Mouse (Mus musculus): ENCODE data around the gene Anxa9. TPM values are rescaled to one million over a fixed set of nuclear protein-coding genes. Genes with fewer than 3 reads are reported as not detected.

The Anxa9 gene
- polyA plus RNA-seq, 1 experiment from 2014 or later, result 1.6 TPM

GRCm38 (mm10) chr3:95319701-95320625, 13.0 kb upstream of the Anxa9 start:
- Histone ChIP-seq H3K36me3 (peaks cover 45% of the 10 kb centered on the region), H3K4me2 (replicated peaks) (no peak overlapping the region), H3K4me3 (replicated peaks) (no peak overlapping the region), H3K27me3 (replicated peaks) (no peaks in the 10 kb centered on the region), H3K4me1 (replicated peaks) (peaks cover 25% of the 10 kb centered on the region), H3K9me3 (no peaks in the 10 kb centered on the region), H3K27ac (no peak overlapping the region), H3K9ac (no peak overlapping the region)
- no peak for ATAC-seq
- WGBS, result 72% methylated on average over 12 of the region's 12 CpGs

GRCm38 (mm10) chr3:95319110-95319509, 12.1 kb upstream of the Anxa9 start:
- Histone ChIP-seq H3K4me1 (replicated peaks) (peaks cover 29% of the 10 kb centered on the region), H3K9ac (no peak overlapping the region), H3K4me2 (replicated peaks) (0 out of 2 replicates have a peak overlapping the region, but pooled peaks have one; percentile 18), H3K27ac (no peak overlapping the region), H3K9me3 (no peaks in the 10 kb centered on the region), H3K4me3 (replicated peaks) (no peak overlapping the region), H3K36me3 (peaks cover 38% of the 10 kb centered on the region), H3K27me3 (replicated peaks) (no peaks in the 10 kb centered on the region)
- ATAC-seq, result no peak
- WGBS, result 61% methylated on average over 2 of the region's 2 CpGs

- peaks cover 29% of the 10 kb centered on the region for H3K4me1 ChIP-seq (replicated peaks)
- peak overlapping the region; percentile 58; the same call in 1 of the 2 replicates for H3K27ac ChIP-seq
- no peaks in the 10 kb centered on the region for H3K9me3 ChIP-seq
- no peaks in the 10 kb centered on the region for H3K27me3 ChIP-seq (replicated peaks)
- no peak overlapping the region for H3K9ac ChIP-seq
- H3K4me2 ChIP-seq (replicated peaks), result 0 out of 2 replicates have a peak overlapping the region, but pooled peaks have one; percentile 18
- peaks cover 32% of the 10 kb centered on the region for H3K36me3 ChIP-seq
- H3K4me3 ChIP-seq (replicated peaks), result no peak overlapping the region
- peak; percentile 57 for ATAC-seq
- 31% methylated on average over 6 of the region's 6 CpGs for WGBS
These were observed 11.6 kb upstream of the Anxa9 start for GRCm38 (mm10) chr3:95318548-95318947.

DNA sequence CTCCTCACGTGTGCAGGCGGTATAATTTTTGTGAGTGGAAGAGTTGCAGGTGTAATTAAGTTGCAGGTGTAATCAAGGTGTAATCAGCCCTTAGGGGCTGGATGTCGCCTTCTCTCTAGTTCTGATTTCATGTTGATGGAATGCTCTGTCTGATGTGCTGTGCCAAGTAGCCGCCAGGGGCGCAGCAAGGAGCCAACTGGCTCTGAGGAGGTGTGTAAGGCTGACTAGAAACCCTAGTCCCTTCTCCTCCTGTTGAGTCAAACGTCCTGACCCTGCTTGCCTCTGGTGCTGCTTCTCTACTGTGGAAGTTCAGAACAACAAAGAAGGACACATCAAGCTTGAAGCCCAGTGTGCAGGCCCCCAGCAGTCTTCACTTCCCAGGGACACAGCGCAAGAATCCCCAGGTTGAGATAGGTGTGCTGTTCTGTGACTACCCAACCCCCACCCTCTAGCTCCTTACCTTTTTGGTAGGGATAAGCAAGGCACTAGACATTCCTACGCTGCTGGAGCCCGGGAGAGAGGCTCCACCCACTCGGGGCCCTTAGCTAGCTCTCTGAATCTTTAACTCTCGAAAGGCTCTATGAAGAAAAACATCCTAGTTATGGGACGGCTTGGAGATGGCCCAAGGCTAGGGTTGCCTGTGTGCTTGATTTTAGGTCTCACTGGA, 10.6 kb upstream of the Anxa9 start:
- peak overlapping the region; percentile 28; the same call in 1 of the 2 replicates for H3K9ac ChIP-seq
- H3K9me3 ChIP-seq, result no peaks in the 10 kb centered on the region
- peaks cover 25% of the 10 kb centered on the region for H3K36me3 ChIP-seq
- peak; percentile 24; the same call in 1 of the 2 replicates for ATAC-seq
- H3K4me1 ChIP-seq (replicated peaks), result peaks cover 29% of the 10 kb centered on the region
- no peaks in the 10 kb centered on the region for H3K27me3 ChIP-seq (replicated peaks)
- 0 out of 2 replicates have a peak overlapping the region, but pooled peaks have one; percentile 9 for H3K4me3 ChIP-seq (replicated peaks)
- peak overlapping the region; percentile 36; the same call in 1 of the 2 replicates for H3K27ac ChIP-seq
- peak overlapping the region; percentile 43 for H3K4me2 ChIP-seq (replicated peaks)
- WGBS, result 16% methylated on average over 12 of the region's 12 CpGs

DNA sequence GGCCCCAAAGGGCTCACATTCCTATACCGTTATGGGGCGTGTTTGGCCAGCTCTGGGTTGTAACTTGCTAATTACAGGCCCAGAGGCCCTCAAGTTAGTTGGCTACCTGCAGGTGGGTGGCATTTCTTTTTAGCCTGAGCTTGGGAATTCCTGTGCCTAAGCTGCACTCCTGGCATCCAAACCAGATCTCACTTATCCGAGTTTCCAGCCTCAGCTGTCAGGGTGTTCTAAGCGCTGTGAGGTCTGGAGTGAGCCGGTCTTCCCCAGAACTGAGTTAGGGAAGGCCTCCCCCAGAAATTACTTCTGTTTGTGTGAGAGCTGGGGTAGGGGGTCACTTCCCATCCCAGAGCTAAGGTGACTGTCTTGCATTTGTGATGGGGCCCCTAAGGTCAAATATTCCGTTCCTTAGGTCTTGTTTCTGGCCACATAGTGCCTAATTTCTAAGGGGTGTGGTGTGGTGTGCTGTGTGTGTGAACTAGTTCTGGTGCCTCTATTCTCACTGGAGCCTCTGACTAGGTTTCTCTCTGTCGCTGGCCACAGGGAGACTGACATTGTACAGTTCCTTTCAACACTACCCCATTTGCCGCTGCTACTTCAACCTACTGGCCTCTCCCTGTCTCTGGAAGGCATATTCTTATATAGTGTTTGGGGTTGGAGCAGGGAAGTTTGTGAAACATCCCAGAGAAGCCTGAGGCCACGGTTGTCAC, 9.0 kb upstream of the Anxa9 start:
- Histone ChIP-seq H3K4me2 (replicated peaks) (peak overlapping the region; percentile 90), H3K27ac (peak overlapping the region; percentile 94), H3K4me3 (replicated peaks) (peak overlapping the region; percentile 91), H3K4me1 (replicated peaks) (peaks cover 29% of the 10 kb centered on the region), H3K9me3 (no peaks in the 10 kb centered on the region), H3K36me3 (peaks cover 10% of the 10 kb centered on the region), H3K27me3 (replicated peaks) (no peaks in the 10 kb centered on the region), H3K9ac (peak overlapping the region; percentile 99)
- 15% methylated on average over 9 of the region's 9 CpGs for WGBS
- ATAC-seq, result no peak

DNA sequence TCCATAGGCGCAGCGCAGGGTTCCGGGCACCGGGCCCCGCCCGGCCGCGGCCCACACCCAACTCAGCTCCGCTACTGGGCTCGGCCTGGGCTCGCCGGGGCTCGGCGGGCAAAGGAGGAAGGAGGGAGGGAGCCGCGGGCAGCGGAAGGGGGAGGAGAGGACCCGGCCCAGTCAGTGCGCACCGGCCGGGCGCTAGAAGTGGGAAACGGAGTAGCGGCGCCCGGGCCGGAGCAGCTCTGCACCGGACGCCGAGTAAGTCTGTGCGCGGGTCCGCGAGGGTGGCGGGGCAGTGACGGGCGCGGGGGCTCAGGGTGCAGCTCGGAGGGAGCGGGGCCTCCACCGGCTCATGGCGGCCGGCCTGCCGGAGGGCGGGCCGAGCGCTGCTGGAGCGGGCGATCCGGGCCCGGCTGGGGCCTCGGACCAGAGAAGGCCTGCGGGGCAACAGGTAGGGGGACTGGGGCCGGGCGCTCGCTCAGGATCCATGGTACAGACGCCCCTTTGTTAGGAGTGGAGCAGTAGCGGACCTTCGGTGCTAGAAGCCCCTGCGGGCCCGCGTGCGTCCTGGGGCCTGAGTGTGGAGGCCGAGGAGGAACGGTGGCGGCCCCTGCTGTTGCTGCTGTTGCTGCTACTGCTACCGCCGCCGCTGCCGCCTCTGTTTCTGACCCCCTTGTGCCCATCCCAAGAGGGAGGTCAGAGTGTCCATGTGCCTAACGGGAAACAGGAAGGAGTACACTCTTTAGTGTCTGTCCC, 8.3 kb upstream of the Anxa9 start:
- Histone ChIP-seq H3K4me3 (replicated peaks) (peak overlapping the region; percentile 91), H3K9me3 (no peaks in the 10 kb centered on the region), H3K4me1 (replicated peaks) (peaks cover 29% of the 10 kb centered on the region), H3K4me2 (replicated peaks) (peak overlapping the region; percentile 90), H3K9ac (peak overlapping the region; percentile 99), H3K27me3 (replicated peaks) (no peaks in the 10 kb centered on the region), H3K27ac (peak overlapping the region; percentile 94), H3K36me3 (peaks cover 2% of the 10 kb centered on the region; the same call in 1 of the 2 replicates)
- under 1% methylated on average over 62 of the region's 71 CpGs for WGBS
- peak; percentile 93 for ATAC-seq

- Histone ChIP-seq H3K4me2 (replicated peaks) (peak within 1 kb of the TSS; percentile 90), H3K27ac (peak within 1 kb of the TSS; percentile 94), H3K36me3 (no peaks in the 10 kb centered on the region), H3K4me1 (replicated peaks) (peaks cover 29% of the 10 kb centered on the region), H3K9me3 (no peaks in the 10 kb centered on the region), H3K27me3 (replicated peaks) (no peaks in the 10 kb centered on the region), H3K9ac (peak within 1 kb of the TSS; percentile 99), H3K4me3 (replicated peaks) (peak within 1 kb of the TSS; percentile 91)
- ATAC-seq, result peak; percentile 7; the same call in 1 of the 2 replicates
- 6% methylated on average over 27 of the region's 27 CpGs for WGBS
These were observed 7.6 kb upstream of the Anxa9 start, which contains the start of gene Cers2 for GRCm38 (mm10) chr3:95314486-95315093. Cers2 (plus strand) TSS chr3:95314791.

DNA sequence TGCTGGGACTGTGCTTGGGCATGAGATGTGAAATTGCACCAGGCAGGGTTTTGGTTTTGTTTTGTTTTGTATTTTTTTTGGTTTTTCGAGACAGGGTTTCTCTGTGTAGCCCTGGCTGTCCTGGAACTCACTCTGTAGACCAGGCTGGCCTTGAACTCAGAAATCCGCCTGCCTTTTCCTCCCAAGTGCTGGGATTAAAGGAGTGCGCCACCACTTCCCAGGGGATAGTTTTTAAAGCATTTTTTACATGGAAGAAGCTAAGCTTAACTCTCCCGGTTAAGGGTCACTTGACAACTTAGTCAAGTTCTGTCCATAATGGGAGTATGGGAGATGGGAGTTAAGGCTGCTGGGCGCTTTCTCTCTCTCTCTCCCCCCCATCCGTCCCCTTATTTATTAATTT, 7.1 kb upstream of the Anxa9 start:
- Histone ChIP-seq H3K4me2 (replicated peaks) (peak overlapping the region; percentile 90), H3K9ac (no peak overlapping the region)

GRCm38 (mm10) chr3:95313476-95313875, 6.5 kb upstream of the Anxa9 start:
- WGBS, result 52% methylated on average over 7 of the region's 7 CpGs
- no peak for ATAC-seq
- H3K4me3 ChIP-seq (replicated peaks), result no peak overlapping the region

More for the DNA sequence above, 7.1 kb upstream of the Anxa9 start:
- Histone ChIP-seq H3K27me3 (replicated peaks) (no peaks in the 10 kb centered on the region), H3K9me3 (no peaks in the 10 kb centered on the region), H3K36me3 (no peaks in the 10 kb centered on the region), H3K4me1 (replicated peaks) (peaks cover 29% of the 10 kb centered on the region), H3K27ac (no peak overlapping the region), H3K4me3 (replicated peaks) (no peak overlapping the region)
- 78% methylated on average over 6 of the region's 6 CpGs for WGBS
- no peak for ATAC-seq

DNA sequence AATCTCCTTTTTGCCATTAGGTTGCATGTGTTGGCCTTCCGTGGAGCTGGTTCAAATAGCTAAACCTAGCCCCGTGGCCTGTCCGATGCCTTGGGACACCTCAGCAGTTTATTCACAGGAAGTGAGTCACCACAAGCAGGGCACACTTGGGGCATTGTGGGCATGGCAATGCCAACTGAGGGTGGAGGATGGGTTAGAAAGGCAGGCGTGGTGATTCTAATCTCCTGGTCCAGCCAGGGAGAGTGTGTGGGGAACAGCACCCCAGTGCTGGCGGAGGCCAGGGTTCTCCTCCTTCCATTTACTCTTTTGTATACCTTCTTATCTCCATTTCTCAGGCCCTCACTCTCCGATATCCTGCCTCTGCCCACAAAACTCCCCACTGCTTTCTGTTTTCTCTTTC, 5.6 kb upstream of the Anxa9 start:
- H3K36me3 ChIP-seq, result no peaks in the 10 kb centered on the region
- H3K27ac ChIP-seq, result no peak overlapping the region
- H3K4me3 ChIP-seq (replicated peaks), result no peak overlapping the region
- no peaks in the 10 kb centered on the region for H3K9me3 ChIP-seq
- H3K9ac ChIP-seq, result no peak overlapping the region
- peaks cover 19% of the 10 kb centered on the region for H3K4me1 ChIP-seq (replicated peaks)
- 73% methylated on average over 6 of the region's 6 CpGs for WGBS
- no peak overlapping the region for H3K4me2 ChIP-seq (replicated peaks)
- H3K27me3 ChIP-seq (replicated peaks), result no peaks in the 10 kb centered on the region
- ATAC-seq, result no peak

More at GRCm38 (mm10) chr3:95313476-95313875, 6.5 kb upstream of the Anxa9 start:
- Histone ChIP-seq H3K27ac (no peak overlapping the region), H3K4me1 (replicated peaks) (peaks cover 25% of the 10 kb centered on the region), H3K36me3 (no peaks in the 10 kb centered on the region), H3K9me3 (no peaks in the 10 kb centered on the region), H3K27me3 (replicated peaks) (no peaks in the 10 kb centered on the region), H3K9ac (no peak overlapping the region), H3K4me2 (replicated peaks) (no peak overlapping the region)

Data from intestine, embryonic 15.5 days (tissue).